Mouse (Mus musculus): ENCODE measurements around the gene Syt2.

Syt2 gene

DNA sequence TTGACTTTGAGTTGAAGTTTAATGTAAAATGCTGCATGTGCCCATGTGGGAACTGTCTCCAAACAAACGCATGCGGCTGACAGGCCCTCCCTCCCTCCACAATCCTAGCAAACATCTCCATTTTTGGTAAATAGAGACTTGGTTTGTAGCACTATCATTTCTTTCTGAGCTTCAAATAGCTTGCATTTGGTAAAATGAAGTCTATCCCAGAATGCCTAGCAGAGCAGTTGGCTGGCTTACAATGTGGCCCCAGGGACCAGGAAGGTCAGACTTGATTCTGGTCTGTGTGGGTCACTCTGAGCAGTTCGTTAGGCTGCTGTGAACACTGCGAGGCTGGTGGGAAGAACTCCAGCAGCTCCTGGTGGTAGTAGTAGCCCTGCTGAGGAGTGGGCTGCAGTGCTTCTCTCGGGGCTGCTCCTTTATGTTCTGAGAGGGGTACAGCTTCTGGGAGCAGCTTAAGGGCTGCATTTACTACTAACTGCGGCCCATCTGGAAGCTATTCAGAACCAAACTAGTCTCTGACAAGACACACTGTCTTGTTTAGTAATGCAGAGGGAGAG, 128.3 kb downstream of the Syt2 start:
- peak; percentile 94 for DNase-seq

DNA sequence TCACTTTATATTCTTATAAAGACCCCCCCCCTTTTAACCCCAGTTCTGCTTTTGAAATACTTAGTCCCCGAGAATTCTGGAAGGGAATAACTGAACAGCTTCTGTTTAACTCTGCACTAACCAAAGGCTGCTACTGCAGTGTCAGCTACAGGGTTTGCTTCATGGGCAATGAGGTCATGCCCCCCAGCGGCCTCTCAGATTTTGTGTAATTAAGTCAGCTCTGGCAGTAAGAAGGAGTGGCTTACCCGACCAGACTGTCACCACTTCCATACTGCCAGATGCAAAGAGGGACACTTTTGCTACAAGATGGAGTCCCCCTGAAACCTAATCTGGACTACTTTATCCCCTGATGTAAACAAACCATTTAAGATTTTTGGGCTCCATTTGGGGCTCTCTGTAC, 129.2 kb downstream of the Syt2 start:
- DNase-seq, result peak; percentile 65

DNA sequence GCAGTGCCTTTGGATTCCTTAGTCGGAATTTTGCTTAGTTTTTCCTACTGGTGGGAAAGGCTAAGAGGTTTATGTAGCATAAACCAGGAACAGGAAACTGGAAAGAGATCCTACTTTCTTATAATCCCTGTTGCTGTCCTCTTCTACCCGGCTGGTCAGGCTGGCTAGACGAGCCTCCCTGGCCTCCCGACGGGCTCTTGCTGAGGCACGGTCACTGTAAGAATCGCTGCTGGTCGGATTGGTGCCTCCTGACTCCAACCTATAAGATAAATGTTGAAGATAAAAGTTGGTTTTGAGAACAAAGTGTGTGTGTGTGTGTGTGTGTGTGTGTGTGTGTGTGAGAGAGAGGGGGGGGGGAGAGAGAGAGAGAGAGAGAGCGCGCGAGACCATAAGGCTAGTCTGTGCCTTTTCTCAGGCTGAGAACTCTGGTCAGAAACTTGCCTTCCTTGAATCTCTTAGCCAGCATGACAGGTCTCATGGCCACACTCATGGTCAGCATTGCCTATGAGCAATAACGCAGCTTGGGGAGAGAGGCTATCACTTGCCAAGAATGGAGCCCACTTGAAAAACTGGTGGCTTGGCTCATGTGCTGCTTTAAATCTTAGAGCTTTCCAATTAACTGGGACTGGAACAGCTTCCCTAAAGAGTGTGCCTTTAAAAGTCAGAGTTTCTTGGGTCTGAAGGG, 130.9 kb downstream of the Syt2 start:
- DNase-seq, result peak; percentile 76

- peak; percentile 67 for DNase-seq
Measured at GRCm38 (mm10) chr1:134777936-134778548, 131.6 kb downstream of the Syt2 start.

GRCm38 (mm10) chr1:134782797-134783196, 136.3 kb downstream of the Syt2 start:
- DNase-seq, result no peak

GRCm38 (mm10) chr1:134783958-134784357, 137.5 kb downstream of the Syt2 start:
- no peak for DNase-seq

DNA sequence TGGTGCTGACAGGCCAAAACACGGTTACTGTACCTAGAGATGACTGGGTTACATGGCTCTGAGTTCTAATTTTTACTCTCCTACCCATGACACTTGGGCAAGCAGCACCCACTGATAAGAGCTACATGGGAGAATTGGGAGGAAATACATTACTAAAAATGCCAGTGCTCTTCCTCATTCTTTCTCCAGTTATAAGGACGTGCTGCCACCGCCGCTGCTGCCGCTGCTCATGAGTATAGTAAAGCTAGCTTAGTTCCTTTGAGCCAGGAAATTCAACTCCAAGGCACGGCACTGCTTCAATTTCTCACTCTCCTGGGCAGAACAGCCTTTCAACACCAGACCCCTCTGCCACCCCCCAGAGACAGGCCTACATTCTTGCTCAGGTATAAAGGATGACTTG, 138.0 kb downstream of the Syt2 start:
- no peak for DNase-seq

DNA sequence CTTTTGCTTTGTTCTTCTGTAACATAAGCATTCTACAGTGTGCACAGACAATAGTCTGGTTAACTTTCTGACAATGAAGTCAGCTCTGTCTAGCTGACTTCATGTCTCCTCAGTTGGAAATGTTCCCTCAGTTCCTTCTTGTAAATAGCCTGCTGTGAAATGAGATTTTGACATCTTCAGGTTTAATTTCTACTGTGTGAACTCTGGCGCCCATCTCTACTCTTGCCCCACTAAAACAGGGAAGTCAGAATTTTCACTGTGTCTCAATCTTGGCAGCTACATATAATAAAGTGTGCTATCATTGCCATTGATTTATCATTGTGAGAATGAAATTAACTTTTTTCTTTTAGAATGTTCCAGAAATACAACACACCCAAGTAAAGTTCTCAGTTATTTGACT, 138.4 kb downstream of the Syt2 start:
- DNase-seq, result no peak

- peak; percentile 87 for DNase-seq
Measured at GRCm38 (mm10) chr1:134788096-134788495, 141.6 kb downstream of the Syt2 start.

DNA sequence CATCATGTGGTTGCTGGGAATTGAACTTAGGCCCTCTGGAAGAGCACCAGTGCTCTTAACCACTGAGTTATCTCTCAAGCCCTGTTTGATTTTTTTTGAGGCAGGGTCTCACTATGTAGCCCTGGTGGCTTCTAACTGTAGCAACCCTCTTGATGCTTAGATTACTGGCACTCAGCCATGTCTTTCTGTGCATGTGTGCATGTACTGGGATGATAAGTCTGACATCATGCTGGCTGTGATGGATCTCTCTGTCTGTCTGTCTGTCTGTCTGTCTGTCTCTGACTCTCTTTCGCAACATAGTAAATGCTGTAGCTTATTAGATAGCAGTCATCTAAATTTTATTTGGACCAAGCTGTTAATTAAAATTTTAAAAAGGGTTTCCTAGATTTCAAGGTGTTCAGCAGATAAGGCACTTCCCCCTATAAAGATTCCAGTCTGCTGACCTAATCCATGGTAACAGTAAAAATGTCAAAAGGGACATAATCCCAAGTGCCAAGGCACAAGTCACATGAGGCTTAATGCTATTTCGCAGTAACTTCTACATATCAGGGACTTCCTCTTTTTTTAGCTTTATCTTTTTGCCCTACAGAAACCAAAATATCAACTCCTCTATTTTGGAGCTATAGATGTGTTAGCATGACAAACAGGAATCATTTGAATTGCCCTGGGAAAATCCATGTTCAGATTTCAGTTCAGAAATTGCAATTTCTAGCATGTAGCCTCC, 144.4 kb downstream of the Syt2 start:
- DNase-seq, result peak; percentile 77

DNA sequence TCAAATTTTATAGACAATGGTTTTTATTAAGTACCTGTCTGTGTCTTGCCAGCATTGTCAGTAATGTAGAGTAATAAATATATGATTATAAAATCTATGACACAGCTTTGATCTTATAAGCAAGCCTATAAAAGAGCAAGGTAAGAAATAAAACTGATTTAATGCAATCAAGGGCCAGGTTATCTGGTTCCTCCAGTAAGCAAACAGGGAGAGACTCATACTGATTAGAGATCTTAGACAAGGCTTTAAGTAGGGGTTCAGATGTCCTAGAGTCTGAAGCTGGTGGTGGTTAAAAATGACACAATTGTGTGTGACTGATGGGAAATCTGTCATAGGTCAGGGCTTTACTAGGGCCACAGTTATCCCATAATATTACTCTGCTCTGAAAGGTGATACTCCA, 145.0 kb downstream of the Syt2 start:
- DNase-seq, result no peak

- peak; percentile 14 for DNase-seq
Measured at GRCm38 (mm10) chr1:134796076-134796475, 149.6 kb downstream of the Syt2 start.

- DNase-seq, result peak; percentile 84
Measured at GRCm38 (mm10) chr1:134796536-134796935, 150.1 kb downstream of the Syt2 start.

DNA sequence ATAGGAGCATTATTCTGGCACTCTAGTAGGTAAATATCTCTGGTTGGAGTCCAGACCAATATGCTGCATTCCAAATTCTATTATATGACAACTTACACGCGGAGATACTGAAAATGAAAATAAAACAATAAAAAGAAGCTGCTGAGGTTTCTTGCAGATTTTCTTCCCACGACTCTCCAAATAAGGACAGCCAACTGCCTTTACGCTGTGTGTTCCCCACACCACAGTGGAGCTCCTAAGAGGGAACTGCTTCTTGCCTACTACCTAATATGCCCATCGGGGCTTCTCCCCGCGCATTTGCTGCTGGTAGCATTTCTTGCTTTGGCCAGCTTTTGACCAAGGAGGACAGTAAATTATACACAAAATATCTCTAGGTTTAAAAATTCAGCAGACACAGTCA, 155.3 kb downstream of the Syt2 start:
- DNase-seq, result peak; percentile 91

GRCm38 (mm10) chr1:134803286-134804117, 157.0 kb downstream of the Syt2 start:
- DNase-seq, result peak; percentile 98

GRCm38 (mm10) chr1:134804373-134804772, 157.9 kb downstream of the Syt2 start:
- DNase-seq, result peak; percentile 96

- DNase-seq, result peak; percentile 89
Measured at GRCm38 (mm10) chr1:134805471-134805870, 159.0 kb downstream of the Syt2 start.

All from heart, adult 11 months (tissue).